Mouse (Mus musculus) heart, adult 2 months (tissue): ENCODE measurements around the gene Tas1r1. TPM values are rescaled to one million over a fixed set of nuclear protein-coding genes. Genes with fewer than 3 reads are reported as not detected.
A peak's percentile ranks its signal among the peaks of the same experiment; 100 is the strongest.

Experiments
- DNase-seq, 2 experiments: peaks; one replicate each; pipeline ENCODE4 v3.0.0; 2021
- H3K27ac ChIP-seq: fragments of 200-600 bp; 2 replicates; pipeline ENCODE4 v1.8.1; 2022
- H3K27me3 ChIP-seq: fragments of 200-500 bp; 2 replicates; pipeline ENCODE4 v1.6.1; 2012; ENCODE audit warnings: mild to moderate bottlenecking, low read length, inconsistent platforms, mixed read lengths; ENCODE audit not compliant: control insufficient read depth, insufficient read depth
- H3K36me3 ChIP-seq: fragments of 200-500 bp; 2 replicates; pipeline ENCODE4 v1.6.1; 2012; ENCODE audit warnings: low read length, inconsistent platforms; ENCODE audit not compliant: control insufficient read depth, insufficient read depth
- H3K4me1 ChIP-seq: fragments of 200-500 bp; 2 replicates; pipeline ENCODE4 v1.6.1; 2011; ENCODE audit warnings: low read length; ENCODE audit not compliant: control insufficient read depth, insufficient read depth
- H3K4me3 ChIP-seq: fragments of 200-600 bp; 2 replicates; pipeline ENCODE4 v1.8.1; 2022
- H3K79me2 ChIP-seq: fragments of 200-500 bp; replicated peaks from 2 replicates; pipeline ENCODE4 v1.6.1; 2012; ENCODE audit warnings: mild to moderate bottlenecking, inconsistent platforms, low read length, moderate library complexity, mixed read lengths; ENCODE audit not compliant: control insufficient read depth, insufficient read depth
- H3K9ac ChIP-seq: fragments of 200-500 bp; 2 replicates; pipeline ENCODE4 v1.6.1; 2012; ENCODE audit warnings: low read depth, mild to moderate bottlenecking, control low read depth, inconsistent platforms, low read length, mixed read lengths
- CTCF ChIP-seq: fragments of 200-600 bp; IDR thresholded peaks from 2 replicates; pipeline ENCODE4 v1.8.1; 2022; ENCODE audit warnings: antibody characterized with exemption, mild to moderate bottlenecking, moderate library complexity
- EP300 ChIP-seq: fragments of 200-500 bp; IDR thresholded peaks from 2 replicates; pipeline ENCODE4 v1.6.1; 2011; ENCODE audit warnings: low read depth, low read length, control low read depth; ENCODE audit not compliant: insufficient read depth
- POLR2A ChIP-seq: fragments of 200-500 bp; IDR thresholded peaks from 2 replicates; pipeline ENCODE4 v1.6.1; 2011; ENCODE audit warnings: mild to moderate bottlenecking, low read depth, low read length, control low read depth; ENCODE audit not compliant: insufficient read depth
- whole genome bisulfite sequencing: fragments of 180-500 bp; shearing (Covaris S2); methylation state at CpG from one replicate; pipeline ENCODE4 v1.1.7; 2018; 5-methylcytosine and 5-hydroxymethylcytosine counted together
- intact Hi-C: fragments of 180-260 bp; cut with DNase I; formaldehyde crosslinking; loops from one replicate; pipeline ENCODE4 v1.15.1; 2025
- polyA plus RNA-seq: library from polyadenylated mRNA; depleted of rRNA; stranded (reverse); fragments of >200 nt; gene quantifications from 2 replicates; pipeline ENCODE4 v1.2.3, GENCODE M21; 2012
- total RNA-seq, 2 experiments: library from RNA; stranded (reverse); gene quantifications; 2 replicates each; pipeline ENCODE4 v1.2.3; 2021

Gene Tas1r1
- total and polyA plus RNA-seq, 3 experiments = 0.08 to 0.11 (median 0.08) TPM

DNA sequence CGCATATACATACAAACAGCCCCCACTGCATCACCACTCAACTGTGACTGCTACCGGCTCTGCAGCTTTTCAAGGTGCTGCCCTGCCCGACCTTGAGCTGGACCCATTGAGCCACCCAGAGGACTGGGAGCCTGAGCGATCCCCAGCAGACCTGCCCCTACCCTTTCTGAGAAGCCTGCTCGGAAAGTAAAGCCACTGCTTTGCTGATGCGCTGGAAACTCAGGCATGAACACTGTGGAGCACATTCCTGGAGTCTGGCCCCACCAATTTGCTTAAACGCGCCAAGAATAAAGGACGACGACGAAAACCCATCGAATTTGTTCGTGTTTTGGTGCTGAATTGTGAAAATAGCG is 30.2 kb downstream of the Tas1r1 start:
- TF ChIP-seq POLR2A = no peak
- no peak for TF ChIP-seq EP300
- TF ChIP-seq CTCF = no peak
- peak; percentile 50 to 61 for DNase-seq
- Histone ChIP-seq H3K36me3 (peaks cover 4% of the 10 kb centered on the region), H3K79me2 (peaks cover 3% of the 10 kb centered on the region; the same call in 1 of the 2 replicates), H3K4me1 (peaks cover 17% of the 10 kb centered on the region), H3K27ac (peak overlapping the region; percentile 98), H3K4me3 (peak overlapping the region; percentile 88), H3K9ac (peak overlapping the region; percentile 72), H3K27me3 (no peaks in the 10 kb centered on the region)
- WGBS = under 1% methylated on average over 14 of the region's 14 CpGs
- intact Hi-C loops = no loop called here

DNA sequence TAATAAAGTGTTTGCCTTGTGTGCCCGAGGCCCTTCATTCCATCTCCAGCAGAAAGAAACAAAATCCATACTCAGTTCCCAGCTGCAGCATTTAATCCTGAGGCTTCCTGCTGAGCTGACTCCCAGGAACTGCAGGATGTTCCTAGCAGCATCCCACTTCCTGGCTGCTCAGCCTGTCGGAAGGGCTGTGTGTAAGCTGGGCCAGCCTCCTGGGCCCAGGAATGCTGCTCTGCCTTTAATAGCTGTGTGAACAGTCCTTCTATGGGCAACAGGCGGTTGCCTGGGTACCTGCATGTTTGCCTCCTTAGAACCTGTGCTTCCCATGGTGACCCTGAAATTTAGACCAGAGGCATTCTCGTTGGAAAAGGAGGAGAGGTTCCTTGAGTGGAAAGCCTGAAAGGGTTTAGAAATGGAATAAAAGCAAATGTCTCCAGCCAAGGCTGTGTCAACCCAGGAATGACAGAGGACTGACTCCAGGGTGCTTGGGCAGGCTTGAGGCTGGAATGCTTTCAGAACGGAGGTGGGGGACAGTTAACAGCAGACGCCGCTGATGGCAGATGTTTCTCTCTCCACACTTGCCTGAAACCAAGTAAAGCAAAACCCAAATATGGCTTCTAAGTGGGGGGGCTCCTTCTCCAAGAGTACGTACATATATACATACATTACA is 30.8 kb downstream of the Tas1r1 start:
- Histone ChIP-seq H3K79me2 (peaks cover 3% of the 10 kb centered on the region; the same call in 1 of the 2 replicates), H3K4me1 (peaks cover 14% of the 10 kb centered on the region), H3K4me3 (peak overlapping the region; percentile 88), H3K36me3 (peaks cover under 1% of the 10 kb centered on the region), H3K9ac (peak overlapping the region; percentile 72), H3K27me3 (no peaks in the 10 kb centered on the region), H3K27ac (peak overlapping the region; percentile 98)
- TF ChIP-seq POLR2A (0 out of 2 replicates have a peak, but pooled peaks have one; percentile 50), CTCF (no peak), EP300 (0 out of 2 replicates have a peak, but pooled peaks have one; percentile 16)
- WGBS = 10% methylated on average over 8 of the region's 8 CpGs
- peak; percentile 57 to 58 for DNase-seq
- intact Hi-C loops = loop anchor here (1.0 kb wide), 1 partner anchor 10 kb away; no protein-coding TSS in a partner anchor

DNA sequence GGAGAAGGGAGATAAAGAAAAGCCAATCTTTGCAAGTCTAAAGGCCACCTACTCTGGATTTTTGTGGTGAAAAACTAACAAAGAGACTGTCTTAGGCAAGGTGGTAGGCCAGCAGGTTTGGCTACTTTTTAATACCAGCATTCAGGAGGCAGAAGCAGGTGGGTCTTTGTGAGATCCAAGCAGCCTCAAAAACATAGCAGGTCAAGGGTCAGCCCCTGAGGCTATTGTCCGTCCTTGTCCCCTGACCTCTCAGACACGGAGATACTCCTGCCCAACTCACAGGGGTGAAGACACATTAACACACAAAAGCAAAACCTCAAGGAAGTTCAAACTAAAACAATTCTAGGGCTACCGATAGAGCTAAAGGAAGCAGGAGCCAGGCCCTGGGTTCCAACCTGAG is 31.6 kb downstream of the Tas1r1 start:
- no peaks in the 10 kb centered on the region for H3K27me3 ChIP-seq
- WGBS = 65% methylated on average over 3 of the region's 3 CpGs
- no peak overlapping the region for H3K9ac ChIP-seq
- intact Hi-C loops = loop anchor here (1.0 kb wide), 1 partner anchor 10 kb away; no protein-coding TSS in a partner anchor
- H3K4me3 ChIP-seq = no peak overlapping the region
- no peak for TF ChIP-seq EP300
- TF ChIP-seq POLR2A = no peak
- no peak for DNase-seq
- H3K4me1 ChIP-seq = peaks cover 10% of the 10 kb centered on the region
- no peaks in the 10 kb centered on the region; the same call in 1 of the 2 replicates for H3K79me2 ChIP-seq
- H3K36me3 ChIP-seq = no peaks in the 10 kb centered on the region; the same call in 1 of the 2 replicates
- peak overlapping the region; percentile 98 for H3K27ac ChIP-seq

DNA sequence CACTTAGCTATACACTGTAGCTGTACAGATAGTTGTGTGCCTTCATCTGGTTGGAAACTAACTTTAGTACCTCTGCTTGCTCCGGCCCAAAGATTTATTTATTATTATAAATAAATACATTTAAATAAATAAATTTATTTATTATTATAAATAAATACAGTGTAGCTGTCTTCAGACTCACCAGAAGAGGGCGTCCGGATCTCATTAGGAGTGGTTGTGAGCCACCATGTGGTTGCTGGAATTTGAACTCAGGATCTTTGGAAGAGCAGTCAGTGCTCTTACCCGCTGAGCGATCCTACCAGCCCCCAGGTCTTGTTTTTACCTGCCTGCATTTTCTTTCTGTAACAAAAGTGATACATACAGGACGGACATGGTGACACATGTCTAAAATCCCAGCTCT is 32.2 kb downstream of the Tas1r1 start:
- intact Hi-C loops = no loop called here
- WGBS = 84% methylated on average over 6 of the region's 6 CpGs

DNA sequence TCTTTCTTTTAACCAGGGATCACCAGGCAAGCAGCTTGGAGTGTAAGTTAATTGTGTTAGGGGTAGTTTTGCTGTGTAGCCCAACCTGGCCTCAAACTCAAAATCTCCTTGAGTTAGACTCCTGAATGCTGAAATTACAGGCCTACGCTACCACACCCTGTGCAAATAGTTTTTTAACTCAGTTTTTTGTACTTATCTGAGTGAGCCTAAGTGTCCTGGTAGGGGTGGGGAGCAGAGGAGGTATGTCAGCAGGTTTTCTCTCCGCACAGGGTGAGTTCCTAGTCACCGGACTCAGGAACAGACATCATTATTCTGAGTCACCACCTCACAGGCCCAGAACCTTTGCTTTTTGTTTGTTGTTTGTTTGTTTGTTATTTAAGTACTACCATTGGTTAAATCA is 36.3 kb downstream of the Tas1r1 start:
- Histone ChIP-seq H3K4me1 (no peaks in the 10 kb centered on the region), H3K36me3 (no peaks in the 10 kb centered on the region; the same call in 1 of the 2 replicates), H3K9ac (no peak overlapping the region), H3K27me3 (no peaks in the 10 kb centered on the region), H3K4me3 (no peak overlapping the region), H3K27ac (no peak overlapping the region), H3K79me2 (no peaks in the 10 kb centered on the region)
- no peak for DNase-seq
- 96% methylated on average over 3 of the region's 3 CpGs for WGBS
- TF ChIP-seq POLR2A (no peak), EP300 (no peak), CTCF (no peak)
- intact Hi-C loops = loop anchor here (2.0 kb wide), 1 partner anchor 19 kb away; no protein-coding TSS in a partner anchor

More for the DNA sequence above, 32.2 kb downstream of the Tas1r1 start:
- Histone ChIP-seq H3K4me1 (peaks cover 8% of the 10 kb centered on the region), H3K27ac (no peak overlapping the region), H3K27me3 (no peaks in the 10 kb centered on the region), H3K4me3 (no peak overlapping the region), H3K79me2 (no peaks in the 10 kb centered on the region; the same call in 1 of the 2 replicates), H3K36me3 (no peaks in the 10 kb centered on the region), H3K9ac (no peak overlapping the region)
- DNase-seq = no peak
- TF ChIP-seq POLR2A (no peak), EP300 (no peak), CTCF (peak; percentile 65)

DNA sequence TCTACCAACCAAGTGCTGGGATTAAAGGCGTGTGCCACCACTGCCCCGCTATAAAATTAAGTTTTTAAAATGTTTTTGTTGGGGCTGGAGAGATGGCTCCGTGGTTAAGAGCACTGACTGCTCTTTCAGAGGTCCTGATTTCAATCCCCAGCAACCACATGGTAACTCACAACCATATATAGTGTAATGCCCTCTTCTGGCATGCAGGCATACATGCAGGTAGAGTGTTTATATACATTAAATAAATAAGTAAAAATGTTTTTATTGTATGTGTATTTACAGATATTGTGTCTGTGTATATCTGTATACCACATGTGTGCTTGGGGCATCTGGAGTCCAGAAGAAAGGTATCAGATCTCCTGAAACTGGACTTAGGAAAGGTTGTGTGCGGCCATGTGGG is 37.0 kb downstream of the Tas1r1 start:
- Histone ChIP-seq H3K9ac (no peak overlapping the region), H3K27ac (no peak overlapping the region), H3K79me2 (no peaks in the 10 kb centered on the region), H3K4me1 (no peaks in the 10 kb centered on the region), H3K4me3 (no peak overlapping the region), H3K36me3 (no peaks in the 10 kb centered on the region; the same call in 1 of the 2 replicates), H3K27me3 (no peaks in the 10 kb centered on the region)
- TF ChIP-seq CTCF = no peak
- no peak for TF ChIP-seq POLR2A
- TF ChIP-seq EP300 = no peak
- 72% methylated on average over 4 of the region's 4 CpGs for WGBS
- no peak for DNase-seq
- intact Hi-C loops = no loop called here
